Mouse (Mus musculus): ENCODE data around the gene Havcr2. TPM values are rescaled to one million over a fixed set of nuclear protein-coding genes. Genes with fewer than 3 reads are reported as not detected.

Gene Havcr2
- polyA plus RNA-seq, 1 experiment from 2014 or later, result 0.17 TPM

- under 1% methylated on average over 59 of the region's 59 CpGs for WGBS
- peak within 1 kb of the TSS; percentile 88 for H3K27ac ChIP-seq
- peaks cover 23% of the 10 kb centered on the region for H3K36me3 ChIP-seq
- H3K4me3 ChIP-seq, result peak within 1 kb of the TSS; percentile 97
- peak within 1 kb of the TSS; percentile 78 for H3K4me2 ChIP-seq (replicated peaks)
- H3K9ac ChIP-seq, result peak within 1 kb of the TSS; percentile 94
- H3K27me3 ChIP-seq, result no peaks in the 10 kb centered on the region
- peaks cover 9% of the 10 kb centered on the region for H3K4me1 ChIP-seq
- H3K9me3 ChIP-seq, result no peaks in the 10 kb centered on the region
- ATAC-seq (ENCODE audit: low FRiP score, low read depth), result peak; percentile 98
Measured at GRCm38 (mm10) chr11:46436760-46437458, 17.8 kb upstream of the Havcr2 start, which contains the start of gene Med7. Med7 (plus strand) TSS chr11:46436925.

- peaks cover 9% of the 10 kb centered on the region for H3K4me1 ChIP-seq
- H3K27me3 ChIP-seq, result no peaks in the 10 kb centered on the region
- peak overlapping the region; percentile 97 for H3K4me3 ChIP-seq
- no peaks in the 10 kb centered on the region for H3K9me3 ChIP-seq
- no peak for ATAC-seq (ENCODE audit: low FRiP score, low read depth)
- peak overlapping the region; percentile 78 for H3K4me2 ChIP-seq (replicated peaks)
- H3K9ac ChIP-seq, result peak overlapping the region; percentile 94
- peaks cover 29% of the 10 kb centered on the region for H3K36me3 ChIP-seq
- WGBS, result under 1% methylated on average over 23 of the region's 23 CpGs
- peak overlapping the region; percentile 88; the same call in 1 of the 2 replicates for H3K27ac ChIP-seq
Measured at GRCm38 (mm10) chr11:46437459-46438000, 17.2 kb upstream of the Havcr2 start.

- 94% methylated on average over 5 of the region's 5 CpGs for WGBS
- Histone ChIP-seq H3K4me2 (replicated peaks) (no peak overlapping the region), H3K4me1 (peaks cover 9% of the 10 kb centered on the region), H3K27me3 (no peaks in the 10 kb centered on the region), H3K4me3 (no peak overlapping the region), H3K36me3 (peaks cover 35% of the 10 kb centered on the region), H3K9ac (no peak overlapping the region), H3K27ac (no peak overlapping the region), H3K9me3 (no peaks in the 10 kb centered on the region)
- no peak for ATAC-seq (ENCODE audit: low FRiP score, low read depth)
Measured at GRCm38 (mm10) chr11:46439005-46439543, 15.7 kb upstream of the Havcr2 start.

- WGBS, result 95% methylated on average over 1 of the region's 1 CpGs
- no peak for ATAC-seq (ENCODE audit: low FRiP score, low read depth)
- Histone ChIP-seq H3K27ac (no peak overlapping the region), H3K9ac (no peak overlapping the region), H3K4me3 (no peak overlapping the region), H3K4me1 (peaks cover 5% of the 10 kb centered on the region; the same call in 1 of the 2 replicates), H3K4me2 (replicated peaks) (no peak overlapping the region), H3K9me3 (no peaks in the 10 kb centered on the region), H3K27me3 (no peaks in the 10 kb centered on the region), H3K36me3 (peaks cover 35% of the 10 kb centered on the region)
Measured at GRCm38 (mm10) chr11:46441774-46442173, 13.0 kb upstream of the Havcr2 start.

GRCm38 (mm10) chr11:46443152-46443551 lies 11.6 kb upstream of the Havcr2 start:
- H3K36me3 ChIP-seq, result peaks cover 35% of the 10 kb centered on the region
- H3K4me1 ChIP-seq, result 0 out of 2 replicates have a peak, but pooled peaks cover under 1% of the 10 kb centered on the region
- no peak overlapping the region for H3K9ac ChIP-seq
- WGBS, result 76% methylated on average over 1 of the region's 1 CpGs
- no peak overlapping the region for H3K4me2 ChIP-seq (replicated peaks)
- no peaks in the 10 kb centered on the region for H3K9me3 ChIP-seq
- no peak overlapping the region for H3K27ac ChIP-seq
- H3K27me3 ChIP-seq, result no peaks in the 10 kb centered on the region
- no peak overlapping the region for H3K4me3 ChIP-seq
- no peak for ATAC-seq (ENCODE audit: low FRiP score, low read depth)

- H3K36me3 ChIP-seq, result peaks cover 35% of the 10 kb centered on the region
- H3K4me2 ChIP-seq (replicated peaks), result no peak overlapping the region
- WGBS, result 90% methylated on average over 5 of the region's 5 CpGs
Measured at GRCm38 (mm10) chr11:46443979-46444378, 10.8 kb upstream of the Havcr2 start.

GRCm38 (mm10) chr11:46446150-46446549 lies 8.6 kb upstream of the Havcr2 start:
- no peak overlapping the region for H3K27ac ChIP-seq
- ATAC-seq (ENCODE audit: low FRiP score, low read depth), result no peak
- 87% methylated on average over 6 of the region's 6 CpGs for WGBS

More at GRCm38 (mm10) chr11:46443979-46444378, 10.8 kb upstream of the Havcr2 start:
- no peak overlapping the region for H3K4me3 ChIP-seq
- no peak for ATAC-seq (ENCODE audit: low FRiP score, low read depth)
- H3K9ac ChIP-seq, result no peak overlapping the region
- H3K27ac ChIP-seq, result no peak overlapping the region
- no peaks in the 10 kb centered on the region for H3K9me3 ChIP-seq
- H3K4me1 ChIP-seq, result no peaks in the 10 kb centered on the region
- no peaks in the 10 kb centered on the region for H3K27me3 ChIP-seq

GRCm38 (mm10) chr11:46447644-46448484 lies 6.9 kb upstream of the Havcr2 start:
- H3K4me1 ChIP-seq, result no peaks in the 10 kb centered on the region
- peaks cover 6% of the 10 kb centered on the region for H3K36me3 ChIP-seq
- no peaks in the 10 kb centered on the region for H3K9me3 ChIP-seq
- no peak for ATAC-seq (ENCODE audit: low FRiP score, low read depth)
- H3K4me3 ChIP-seq, result no peak overlapping the region
- no peak overlapping the region for H3K9ac ChIP-seq
- H3K27me3 ChIP-seq, result no peaks in the 10 kb centered on the region
- no peak overlapping the region for H3K27ac ChIP-seq
- WGBS, result 72% methylated on average over 13 of the region's 13 CpGs
- no peak overlapping the region for H3K4me2 ChIP-seq (replicated peaks)

More at GRCm38 (mm10) chr11:46446150-46446549, 8.6 kb upstream of the Havcr2 start:
- no peaks in the 10 kb centered on the region for H3K4me1 ChIP-seq
- no peaks in the 10 kb centered on the region for H3K27me3 ChIP-seq
- H3K36me3 ChIP-seq, result peaks cover 16% of the 10 kb centered on the region
- H3K9me3 ChIP-seq, result no peaks in the 10 kb centered on the region
- H3K4me3 ChIP-seq, result no peak overlapping the region
- H3K4me2 ChIP-seq (replicated peaks), result no peak overlapping the region
- H3K9ac ChIP-seq, result no peak overlapping the region

- H3K27ac ChIP-seq, result no peak overlapping the region
- 82% methylated on average over 11 of the region's 11 CpGs for WGBS
- H3K4me3 ChIP-seq, result no peak overlapping the region
- H3K9ac ChIP-seq, result no peak overlapping the region
- H3K9me3 ChIP-seq, result no peaks in the 10 kb centered on the region
- H3K27me3 ChIP-seq, result no peaks in the 10 kb centered on the region
- no peaks in the 10 kb centered on the region for H3K4me1 ChIP-seq
- H3K4me2 ChIP-seq (replicated peaks), result no peak overlapping the region
- H3K36me3 ChIP-seq, result no peaks in the 10 kb centered on the region; the same call in 1 of the 2 replicates
- ATAC-seq (ENCODE audit: low FRiP score, low read depth), result no peak
Measured at GRCm38 (mm10) chr11:46449461-46450080, 5.2 kb upstream of the Havcr2 start.

- no peak overlapping the region for H3K27ac ChIP-seq
- H3K4me3 ChIP-seq, result no peak overlapping the region
- no peak for ATAC-seq (ENCODE audit: low FRiP score, low read depth)
- 64% methylated on average over 3 of the region's 3 CpGs for whole genome bisulfite sequencing
- no peak overlapping the region for H3K9ac ChIP-seq
- no peaks in the 10 kb centered on the region for H3K9me3 ChIP-seq
- no peaks in the 10 kb centered on the region for H3K27me3 ChIP-seq
- peaks cover 9% of the 10 kb centered on the region; the same call in 1 of the 2 replicates for H3K4me1 ChIP-seq
- H3K36me3 ChIP-seq, result no peaks in the 10 kb centered on the region
- H3K4me2 ChIP-seq (replicated peaks), result no peak overlapping the region
Measured at GRCm38 (mm10) chr11:46459960-46460359, 5.2 kb downstream of the Havcr2 start.

GRCm38 (mm10) chr11:46461362-46461761 lies 6.6 kb downstream of the Havcr2 start:
- H3K4me1 ChIP-seq, result peaks cover 6% of the 10 kb centered on the region; the same call in 1 of the 2 replicates
- WGBS, result 51% methylated on average over 5 of the region's 5 CpGs
- ATAC-seq (ENCODE audit: low FRiP score, low read depth), result no peak

More at GRCm38 (mm10) chr11:46461362-46461761, 6.6 kb downstream of the Havcr2 start:
- no peak overlapping the region for H3K27ac ChIP-seq
- no peak overlapping the region for H3K9ac ChIP-seq
- H3K4me2 ChIP-seq (replicated peaks), result no peak overlapping the region
- H3K9me3 ChIP-seq, result no peaks in the 10 kb centered on the region
- H3K27me3 ChIP-seq, result no peaks in the 10 kb centered on the region
- no peaks in the 10 kb centered on the region for H3K36me3 ChIP-seq
- H3K4me3 ChIP-seq, result no peak overlapping the region

Measured in limb, embryonic 13.5 days (tissue).